Mouse (Mus musculus) gastrocnemius, adult 8-10 months (tissue): ENCODE measurements at regions not wholly inside any gene's neighbourhood (a gene's known extent, or its start where the extent isn't known, plus 50 kb on each side); places are given as distances from the start of the nearest gene placed in this dataset.

Source experiments
- DNase-seq, 2 experiments: peaks; one replicate each; pipeline ENCODE4 v3.0.0; 2022; ENCODE audit warnings: low spot score in 2 of 2

DNA sequence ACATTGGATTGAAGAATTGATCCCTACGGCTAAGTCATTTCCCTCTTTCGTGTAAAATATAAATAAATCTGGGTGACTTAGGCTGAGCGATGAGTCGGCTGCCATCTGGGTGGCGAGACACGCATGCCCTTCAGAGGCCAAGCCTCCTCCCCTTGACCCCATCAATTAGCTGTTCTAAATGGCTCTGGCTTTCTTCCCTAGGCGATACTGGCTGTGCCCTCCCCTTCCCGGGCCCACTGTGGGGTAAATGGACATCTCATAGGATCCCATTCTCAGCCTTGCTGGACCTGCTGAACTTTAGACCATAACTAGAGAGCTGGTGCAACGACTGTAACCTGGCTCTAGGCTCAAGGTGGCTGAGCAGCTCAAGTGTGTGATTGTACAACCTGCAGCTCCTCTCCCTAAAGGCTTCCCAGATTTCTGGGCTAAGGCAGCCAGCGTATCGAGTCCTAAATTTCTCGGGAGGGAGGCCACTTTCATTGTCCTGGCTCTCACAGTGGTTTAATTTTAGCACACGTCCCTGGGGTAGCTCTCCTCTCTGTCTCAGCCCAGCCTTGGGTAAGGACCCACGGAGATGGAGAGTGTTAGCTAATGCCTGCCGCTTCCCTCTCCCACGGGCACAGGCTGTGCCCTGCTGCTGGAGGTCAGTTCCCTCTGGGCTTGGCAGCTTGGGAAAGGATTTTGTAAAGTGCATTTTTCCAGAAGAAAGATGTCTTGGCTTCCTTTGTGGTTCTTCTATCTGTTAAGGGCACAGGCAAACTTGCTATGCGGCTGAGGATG, 80.7 kb upstream of the Zc3h12a start:
- no peak for DNase-seq

DNA sequence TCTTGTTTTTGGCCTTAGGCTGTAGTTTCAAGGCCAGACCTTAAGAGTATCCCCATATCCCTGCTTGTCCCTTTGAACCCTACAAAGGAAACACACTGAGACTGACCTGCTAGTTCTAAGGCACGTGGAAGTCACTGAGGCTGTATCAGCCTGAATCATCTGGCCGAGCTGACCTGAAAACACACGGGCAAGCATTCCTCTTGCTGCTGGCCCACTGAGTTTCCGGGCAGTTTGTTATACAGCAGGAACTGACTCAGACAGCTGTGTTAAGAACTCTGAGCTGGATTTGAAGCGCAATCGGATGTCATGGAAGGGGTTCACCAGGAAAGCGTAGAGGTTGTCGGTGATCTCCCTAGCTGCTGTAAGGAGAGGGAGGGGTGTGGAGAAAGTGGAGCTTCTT, 75.9 kb upstream of the Zc3h12a start:
- DNase-seq: no peak

DNA sequence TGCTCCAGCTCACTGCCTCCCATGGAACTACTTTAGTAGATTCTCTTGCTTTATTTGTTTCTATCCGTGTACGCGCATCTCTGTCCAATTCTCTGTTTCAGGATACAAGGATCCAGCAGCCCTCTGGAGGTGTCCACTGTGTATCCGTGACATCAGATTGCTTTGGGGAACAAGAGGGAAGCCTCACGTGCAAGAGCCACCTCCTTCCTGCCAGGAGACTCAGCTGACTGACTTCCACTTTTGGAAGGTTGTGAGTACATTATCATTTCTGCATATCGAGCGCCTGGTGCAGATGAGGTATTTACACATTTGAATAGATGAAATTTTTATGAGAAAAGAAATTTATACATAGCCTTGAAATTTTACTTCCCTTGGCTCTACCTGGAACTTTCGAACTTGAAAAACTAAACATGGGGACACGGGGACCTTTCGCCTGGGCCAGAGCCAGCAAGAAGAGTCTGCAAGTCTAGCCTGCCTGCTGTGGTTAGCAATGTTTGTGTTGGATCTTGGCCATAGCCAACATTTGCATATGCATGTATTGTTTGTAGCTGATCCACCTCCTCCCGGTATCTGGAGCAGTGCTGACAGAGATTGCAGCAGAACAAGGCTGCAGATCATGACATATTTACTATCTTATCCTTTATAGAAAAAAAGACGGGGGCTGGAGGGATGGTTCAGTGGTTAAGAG, 74.1 kb upstream of the Zc3h12a start:
- DNase-seq: no peak

DNA sequence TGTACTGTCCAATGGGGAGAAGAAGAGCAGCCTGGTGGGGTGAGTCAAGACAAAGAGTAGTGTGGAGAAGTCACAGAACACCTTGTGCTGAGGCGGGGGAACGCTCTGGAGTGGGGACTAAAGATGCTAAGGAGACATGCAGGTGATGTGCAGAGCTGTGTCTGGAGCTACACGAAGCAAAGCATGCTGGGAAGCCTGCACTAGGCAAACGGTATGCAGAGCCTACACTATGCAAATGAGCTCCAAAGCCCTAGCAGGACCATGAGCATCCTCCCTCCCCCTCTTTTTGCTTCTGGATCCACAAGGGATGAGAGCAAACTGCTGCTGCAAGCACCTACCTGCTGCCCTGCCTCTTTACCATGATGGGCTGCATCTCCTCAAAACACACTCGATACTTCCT, 73.1 kb upstream of the Zc3h12a start:
- no peak for DNase-seq

DNA sequence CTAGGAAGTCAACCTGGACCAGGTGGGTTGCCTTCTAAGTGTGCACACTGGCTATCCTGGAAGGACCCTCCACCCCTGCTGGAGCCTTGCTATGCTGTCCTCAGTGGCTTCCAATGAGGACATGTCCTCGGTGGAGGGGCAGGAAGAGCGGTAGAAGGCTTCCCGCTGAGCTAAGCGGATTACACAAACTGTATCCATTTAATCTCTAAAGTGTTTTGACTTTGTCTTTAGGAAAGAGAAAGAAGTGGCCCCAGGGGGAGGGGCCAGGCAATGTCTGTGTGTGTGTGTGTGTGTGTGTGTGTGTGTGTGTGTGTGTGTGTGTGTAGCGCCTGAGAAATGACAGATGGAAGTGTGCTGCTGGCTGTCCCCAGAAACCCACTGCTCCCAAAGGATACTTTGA, 71.6 kb upstream of the Zc3h12a start:
- DNase-seq: no peak

DNA sequence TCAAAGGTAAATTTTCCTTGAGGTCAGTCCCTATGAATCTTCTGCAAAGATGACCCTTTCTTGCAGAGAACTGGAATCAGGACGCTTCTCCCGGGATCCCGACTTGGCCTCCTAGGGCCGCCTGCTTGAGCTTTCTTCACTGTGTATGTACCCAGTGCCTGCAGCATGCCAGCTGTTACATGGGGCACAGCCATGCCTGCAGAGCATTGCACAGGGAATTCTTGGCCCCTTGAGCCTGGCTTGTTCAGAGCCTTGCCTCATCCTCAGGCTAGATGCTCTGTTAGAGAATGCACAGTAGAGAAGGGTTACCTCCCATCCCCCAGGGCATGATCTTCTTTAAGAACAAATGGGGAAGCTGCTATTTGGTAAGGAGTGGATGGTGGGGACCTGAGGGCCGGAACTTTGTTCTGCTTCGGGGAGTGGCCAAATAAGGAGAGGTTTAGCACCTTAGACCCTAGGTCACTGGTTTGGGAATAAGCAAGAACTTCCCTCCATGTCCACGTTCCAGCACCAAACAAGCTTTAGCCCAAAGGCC, 68.3 kb upstream of the Zc3h12a start:
- no peak for DNase-seq

DNA sequence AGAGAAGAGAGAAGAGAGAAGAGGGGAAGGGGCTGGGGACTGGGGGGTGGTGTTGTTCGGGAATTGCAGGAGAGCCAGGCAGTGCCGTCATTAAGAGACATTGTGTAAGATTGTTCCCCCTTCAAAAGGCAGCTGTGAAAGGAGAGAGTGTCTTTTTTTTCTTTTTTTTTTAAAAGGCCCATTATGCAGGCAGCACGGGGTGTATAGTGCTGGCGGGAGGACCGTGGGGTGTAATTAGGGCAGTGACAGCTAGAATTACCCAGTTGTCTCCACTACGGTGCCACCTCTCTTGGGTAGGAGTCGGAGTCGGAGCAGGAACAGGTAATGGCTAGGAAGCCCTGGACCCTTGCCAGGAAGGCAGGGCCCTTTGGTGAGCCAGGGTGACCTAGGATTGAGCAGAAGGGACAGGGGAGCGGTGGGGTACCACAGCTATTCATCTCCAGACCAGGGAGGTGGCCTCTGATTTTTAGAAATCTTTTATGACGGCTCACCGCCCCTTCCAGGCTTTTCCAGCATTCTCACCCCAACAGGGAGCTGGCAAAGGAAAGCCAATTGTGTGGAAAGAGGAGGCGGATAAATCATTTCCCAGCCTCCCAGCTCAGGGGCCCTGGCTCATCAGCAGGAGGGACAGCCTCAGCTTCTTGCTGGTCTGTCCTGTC, 67.2 kb upstream of the Zc3h12a start:
- DNase-seq: no peak

DNA sequence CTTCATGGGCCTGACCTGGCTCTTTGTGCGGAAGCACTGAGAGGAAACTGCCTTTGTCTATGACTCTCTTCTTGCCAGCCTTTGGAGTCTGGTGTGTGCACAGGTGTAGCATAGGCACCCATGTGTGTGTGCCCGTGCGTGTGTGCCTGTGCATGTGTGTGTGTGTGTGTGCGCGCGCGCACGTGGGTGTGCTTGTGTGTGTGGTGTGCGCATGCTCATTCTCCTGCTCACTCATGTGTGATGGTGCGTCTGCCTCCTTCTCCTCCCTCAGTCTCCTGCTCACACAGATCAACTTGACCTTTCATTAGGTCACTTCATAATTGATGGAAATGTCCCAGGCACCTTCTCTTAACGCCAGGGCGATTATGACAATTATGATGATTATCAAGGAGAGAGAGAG, 66.7 kb upstream of the Zc3h12a start:
- no peak for DNase-seq

DNA sequence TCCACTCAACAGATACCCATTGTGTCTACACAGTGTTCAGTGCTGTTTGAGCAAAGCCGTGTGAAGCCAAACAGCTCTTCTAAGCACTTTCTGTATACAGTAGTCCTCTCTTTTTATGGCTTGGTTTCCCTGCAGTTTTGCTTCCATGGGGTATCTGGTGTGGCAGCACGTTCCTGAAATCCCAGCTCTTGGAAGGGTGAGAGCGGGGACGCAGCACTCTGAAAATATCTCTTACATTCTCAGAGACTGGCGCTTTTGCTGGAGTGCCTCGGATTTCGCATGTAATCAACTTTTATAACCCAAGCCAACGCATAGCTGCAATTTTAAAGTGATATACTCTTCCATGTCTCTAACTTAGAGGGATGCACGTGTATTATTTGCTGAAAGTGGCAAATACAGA, 64.0 kb upstream of the Zc3h12a start:
- DNase-seq: no peak

DNA sequence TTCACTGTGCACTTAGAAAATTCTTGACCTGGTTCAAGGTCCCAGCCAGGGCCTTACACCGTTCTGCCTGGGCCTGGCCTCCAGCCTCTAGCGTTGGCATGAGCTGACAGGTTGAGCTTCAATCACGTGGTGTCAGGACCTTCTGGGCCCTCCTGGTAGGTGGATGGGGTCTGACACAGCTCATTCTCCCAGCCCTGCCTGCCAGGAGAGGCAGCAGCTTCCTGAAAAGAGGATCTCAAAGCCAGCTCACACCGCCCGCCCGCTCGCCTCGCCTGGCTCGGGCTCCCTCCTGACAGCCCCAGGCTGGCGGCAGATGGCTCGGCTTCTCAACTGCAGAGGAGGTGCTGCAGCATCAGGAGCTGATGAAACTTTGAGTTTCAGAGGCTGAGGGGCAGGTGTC, 63.4 kb upstream of the Zc3h12a start:
- DNase-seq: no peak

DNA sequence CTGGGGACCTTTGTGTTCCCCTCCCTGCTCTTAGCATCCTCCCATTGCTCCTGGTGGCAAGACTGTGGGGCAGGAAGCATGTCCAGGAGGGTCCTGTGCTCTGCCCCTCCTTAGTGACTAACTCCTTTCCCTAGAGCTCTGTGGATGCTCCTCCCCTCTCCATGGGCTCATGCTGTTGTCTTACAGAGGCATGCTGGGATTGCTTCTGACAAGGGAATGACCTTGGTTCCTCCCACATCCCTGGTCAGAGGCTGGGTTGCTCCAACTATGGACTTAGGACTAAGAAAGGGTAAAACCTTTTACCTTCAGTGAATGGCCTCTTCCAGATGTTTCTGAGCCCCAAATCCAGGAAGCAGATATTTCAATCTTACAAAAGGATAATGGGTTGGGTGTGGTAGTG, 62.3 kb upstream of the Zc3h12a start:
- DNase-seq: no peak

DNA sequence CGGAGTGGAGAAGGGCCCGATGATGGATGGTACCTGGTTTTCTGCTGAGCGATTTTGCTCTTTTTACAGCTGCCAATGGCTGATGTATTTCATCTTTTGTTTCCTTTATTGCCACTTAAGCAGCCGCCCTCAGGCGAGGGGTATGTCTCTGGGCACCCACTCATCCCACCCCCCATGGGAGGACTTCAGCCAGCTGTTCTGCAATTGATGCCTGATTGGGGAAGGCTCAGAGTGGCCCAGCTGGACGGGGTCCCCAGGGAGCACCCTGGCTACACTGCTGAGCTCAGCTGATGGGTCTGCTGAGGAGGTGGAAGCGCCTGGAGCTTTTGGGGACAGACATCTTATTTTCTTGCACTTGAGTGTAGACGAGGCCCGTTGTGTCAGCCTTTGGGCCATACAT, 58.6 kb upstream of the Zc3h12a start:
- DNase-seq: no peak

DNA sequence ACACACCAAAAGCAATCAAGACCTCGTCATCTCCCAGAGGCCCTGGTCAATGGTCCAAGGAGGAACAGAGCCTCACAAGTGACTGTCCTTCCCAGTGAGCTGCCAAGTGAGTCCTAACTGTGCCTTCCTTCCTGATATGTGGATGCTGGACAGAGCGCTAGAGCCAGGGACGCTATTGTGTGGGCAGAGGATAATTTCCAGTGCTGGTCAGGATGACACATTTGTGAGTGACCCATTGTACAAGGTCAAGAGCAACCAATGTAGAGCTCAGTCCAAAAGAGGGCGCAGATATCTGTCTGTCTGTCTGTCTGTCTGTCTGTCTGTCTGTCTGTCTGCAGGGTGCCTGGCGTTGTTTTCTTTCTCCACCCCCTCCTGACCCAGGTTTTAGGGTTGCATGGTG, 57.4 kb upstream of the Zc3h12a start:
- no peak for DNase-seq

DNA sequence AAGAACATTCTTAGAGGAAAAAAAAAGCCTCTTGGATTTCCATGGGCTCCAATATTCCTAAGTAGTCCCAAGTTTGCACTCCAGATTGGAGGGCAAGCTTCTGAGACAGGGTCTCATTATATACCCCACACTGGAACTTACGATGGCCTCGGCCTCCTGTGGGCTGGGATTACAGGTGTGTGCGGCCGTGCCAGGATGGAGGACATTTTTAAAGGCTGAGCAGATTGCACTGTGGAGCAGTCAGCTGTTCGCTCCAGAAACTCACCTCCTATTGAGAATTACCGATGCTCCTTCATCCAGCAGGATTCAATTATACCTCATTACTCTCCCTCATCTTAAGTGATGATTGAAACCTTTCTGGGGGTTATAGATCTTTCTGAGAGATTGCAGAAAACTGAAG, 53.3 kb upstream of the Zc3h12a start:
- DNase-seq: no peak

DNA sequence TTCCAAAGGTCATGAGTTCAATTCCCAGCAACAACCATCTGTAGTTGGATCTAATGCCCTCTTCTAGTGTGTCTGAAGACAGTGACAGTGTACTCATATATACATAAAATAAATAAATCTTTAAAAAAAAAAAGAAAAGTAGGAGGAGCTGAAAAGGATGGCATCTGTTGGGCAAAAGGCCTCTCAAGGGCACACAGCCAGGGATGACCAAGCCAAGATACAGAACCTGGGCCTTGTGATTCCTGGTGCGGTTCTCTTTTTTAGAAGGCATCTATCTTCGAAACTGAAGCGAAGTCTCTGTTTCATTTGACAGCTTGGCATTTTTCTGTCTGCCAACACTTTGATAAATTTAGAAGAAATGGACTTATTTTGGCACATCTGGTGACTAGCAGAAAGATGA, 50.9 kb upstream of the Zc3h12a start:
- DNase-seq: no peak

DNA sequence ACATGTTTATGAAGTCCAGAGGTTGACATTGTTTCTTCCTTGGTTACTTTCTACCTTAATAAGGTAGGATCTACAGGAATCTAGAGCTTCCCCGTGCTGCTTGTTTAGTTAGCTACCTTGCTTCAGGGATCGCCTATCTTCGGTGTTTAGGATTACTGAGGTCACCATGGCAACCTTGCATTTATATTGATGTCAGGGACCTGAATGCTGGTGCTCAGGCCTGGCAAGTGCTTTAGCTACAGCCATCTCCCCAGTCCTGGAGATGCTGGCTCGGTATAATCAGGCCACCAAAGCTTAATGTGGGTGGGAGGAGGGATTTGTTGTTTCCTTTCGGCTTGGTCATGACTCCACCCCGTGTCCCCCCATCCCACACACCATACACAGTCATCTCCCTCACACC, 50.0 kb upstream of the Zc3h12a start:
- no peak for DNase-seq
